Mouse (Mus musculus) forebrain, embryonic 16.5 days (tissue): ENCODE measurements around the gene Rps21. TPM values are rescaled to one million over a fixed set of nuclear protein-coding genes. Genes with fewer than 3 reads are reported as not detected.

Experiments
- ATAC-seq: fragments of 200-750 bp; cut with Nextera tagmentation; 2 replicates; pipeline ENCODE4 v1.8.0; 2017; ENCODE audit warnings: mild to moderate bottlenecking, moderate library complexity
- H3K27ac ChIP-seq: fragments of 300-500 bp; sonication (generic); 2 replicates; pipeline ENCODE4 v1.5.1; 2014; ENCODE audit warnings: low read length, control low read depth
- H3K27me3 ChIP-seq: fragments of 300-500 bp; sonication (generic); replicated peaks from 2 replicates; pipeline ENCODE4 v1.6.1; 2014; ENCODE audit warnings: low read length; ENCODE audit not compliant: control insufficient read depth, insufficient read depth
- H3K36me3 ChIP-seq: fragments of 300-500 bp; sonication (generic); 2 replicates; pipeline ENCODE4 v1.6.1; 2014; ENCODE audit not compliant: control insufficient read depth, insufficient read depth
- H3K4me1 ChIP-seq: fragments of 300-500 bp; sonication (generic); replicated peaks from 2 replicates; pipeline ENCODE4 v1.6.1; 2014; ENCODE audit warnings: low read length; ENCODE audit not compliant: control insufficient read depth, insufficient read depth
- H3K4me2 ChIP-seq: fragments of 300-500 bp; sonication (generic); 2 replicates; pipeline ENCODE4 v1.6.1; 2014; ENCODE audit warnings: mild to moderate bottlenecking, low read length, control low read depth
- H3K4me3 ChIP-seq: fragments of 300-500 bp; sonication (generic); replicated peaks from 2 replicates; pipeline ENCODE4 v1.5.1; 2014; ENCODE audit warnings: mild to moderate bottlenecking, low read length, control low read depth
- H3K9ac ChIP-seq: fragments of 300-500 bp; sonication (generic); replicated peaks from 2 replicates; pipeline ENCODE4 v1.6.1; 2014; ENCODE audit warnings: low read depth, low read length, control low read depth
- H3K9me3 ChIP-seq: fragments of 300-500 bp; sonication (generic); 2 replicates; pipeline ENCODE4 v1.6.1; 2016; ENCODE audit warnings: low read length; ENCODE audit not compliant: control insufficient read depth
- WGBS: fragments of 180-500 bp; shearing (Covaris S2); extraction: QIAGEN DNeasy Blood & Tissue Kit; methylation state at CpG from one replicate; pipeline ENCODE4 v1.1.7; 2014; 5-methylcytosine and 5-hydroxymethylcytosine counted together
- polyA plus RNA-seq: library from polyadenylated mRNA; unstranded; fragments of >200 nt; fragmentation: Nextera tagmentation; extraction: Ambion mirVana; gene quantifications from 2 replicates; pipeline ENCODE4 v1.2.1, GENCODE M21; 2015

Gene Rps21
- polyA plus RNA-seq, 1 experiment from 2014 or later: 305 TPM

- no peak overlapping the region for H3K4me3 ChIP-seq
- peak overlapping the region; percentile 25; the same call in 1 of the 2 replicates for H3K4me2 ChIP-seq
- H3K9me3 ChIP-seq: no peaks in the 10 kb centered on the region
- H3K9ac ChIP-seq: no peak overlapping the region
- WGBS: under 1% methylated on average over 8 of the region's 8 CpGs
- peak; percentile 4; the same call in 1 of the 2 replicates for ATAC-seq
- no peaks in the 10 kb centered on the region for H3K36me3 ChIP-seq
- no peak overlapping the region for H3K27ac ChIP-seq
- peaks cover 25% of the 10 kb centered on the region for H3K4me1 ChIP-seq
- H3K27me3 ChIP-seq: peaks cover 3% of the 10 kb centered on the region; the same call in 1 of the 2 replicates
These were observed 18.7 kb downstream of the Rps21 start for GRCm38 (mm10) chr2:180275836-180276235.

DNA sequence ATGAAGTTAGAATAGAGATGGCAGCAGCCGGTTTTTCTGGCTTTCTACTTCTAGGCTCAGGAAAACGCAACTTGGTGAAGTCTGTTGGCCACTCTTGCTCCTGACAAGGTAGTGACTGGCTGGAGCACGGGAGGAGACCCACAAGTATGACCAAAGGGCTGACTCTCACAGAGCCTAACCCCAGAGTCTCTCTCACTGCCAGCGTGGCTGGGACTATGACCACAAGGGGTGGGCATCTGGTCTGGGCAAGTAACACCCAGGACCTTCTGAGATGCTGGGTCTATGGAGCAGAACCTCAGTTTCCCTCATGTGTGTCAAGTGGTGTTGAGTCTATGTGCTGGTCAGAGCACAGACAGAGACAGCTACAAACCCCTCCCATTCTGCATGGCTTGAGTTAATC is 19.2 kb downstream of the Rps21 start:
- H3K27ac ChIP-seq: no peak overlapping the region
- H3K4me3 ChIP-seq: no peak overlapping the region
- H3K9me3 ChIP-seq: no peaks in the 10 kb centered on the region
- no peak overlapping the region for H3K4me2 ChIP-seq
- H3K9ac ChIP-seq: no peak overlapping the region
- WGBS: 58% methylated on average over 4 of the region's 4 CpGs
- no peaks in the 10 kb centered on the region for H3K36me3 ChIP-seq
- peaks cover 3% of the 10 kb centered on the region; the same call in 1 of the 2 replicates for H3K27me3 ChIP-seq
- ATAC-seq: no peak
- peaks cover 19% of the 10 kb centered on the region for H3K4me1 ChIP-seq

DNA sequence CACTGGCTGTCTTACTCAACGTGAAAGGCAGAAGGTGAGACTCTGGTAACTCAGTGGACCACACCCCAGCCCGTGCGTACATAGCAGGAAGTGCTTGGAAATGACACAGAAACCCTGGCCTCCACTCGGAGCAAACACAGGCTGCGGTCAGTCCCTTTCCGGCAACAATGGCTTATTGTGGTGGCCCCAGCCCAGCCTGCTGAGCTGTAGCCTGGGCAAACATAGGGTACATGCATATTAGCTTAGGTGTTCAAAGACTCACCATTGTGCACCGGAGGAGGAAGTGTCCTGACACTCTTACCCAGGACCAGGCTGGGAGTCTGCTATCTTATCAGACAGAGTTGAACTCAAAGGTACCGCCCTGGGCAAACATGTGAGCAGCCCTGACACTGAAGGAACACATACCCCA is 19.7 kb downstream of the Rps21 start:
- Histone ChIP-seq H3K4me3 (no peak overlapping the region), H3K4me2 (no peak overlapping the region), H3K27me3 (peaks cover 3% of the 10 kb centered on the region; the same call in 1 of the 2 replicates), H3K4me1 (peaks cover 15% of the 10 kb centered on the region), H3K9me3 (no peaks in the 10 kb centered on the region), H3K36me3 (no peaks in the 10 kb centered on the region), H3K9ac (no peak overlapping the region), H3K27ac (no peak overlapping the region)
- 80% methylated on average over 8 of the region's 8 CpGs for WGBS
- ATAC-seq: no peak

DNA sequence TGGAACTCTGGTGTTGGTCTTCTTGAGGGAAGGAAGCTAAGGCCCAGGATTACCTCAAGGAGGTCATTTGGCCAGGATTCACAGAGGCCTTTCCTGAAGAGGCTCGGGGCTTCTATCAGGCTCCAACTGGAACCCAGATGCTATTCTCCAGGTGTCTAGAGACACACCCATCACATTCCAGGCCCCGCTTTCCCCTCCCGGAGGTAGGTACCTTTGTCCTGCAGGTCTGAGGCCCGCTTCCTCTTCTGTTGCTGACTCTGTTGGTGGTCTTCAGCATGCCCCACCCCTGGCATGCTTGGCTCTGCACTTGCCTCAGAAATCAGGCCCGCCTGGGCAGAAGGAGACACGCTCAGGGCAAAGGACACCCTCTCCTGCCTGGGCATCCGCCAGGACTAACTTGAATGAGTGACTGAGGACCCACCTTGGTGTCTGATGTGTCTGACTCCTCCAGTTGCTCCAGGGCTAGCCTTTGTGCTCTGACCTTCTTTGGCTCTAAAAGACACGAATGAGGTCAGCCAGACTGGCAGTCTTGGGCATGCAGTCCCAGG is 20.7 kb downstream of the Rps21 start:
- Histone ChIP-seq H3K4me2 (no peak overlapping the region), H3K27me3 (peaks cover 3% of the 10 kb centered on the region; the same call in 1 of the 2 replicates), H3K9me3 (no peaks in the 10 kb centered on the region), H3K27ac (no peak overlapping the region), H3K9ac (no peak overlapping the region), H3K36me3 (no peaks in the 10 kb centered on the region), H3K4me1 (peaks cover 5% of the 10 kb centered on the region), H3K4me3 (no peak overlapping the region)
- ATAC-seq: no peak
- WGBS: 72% methylated on average over 8 of the region's 8 CpGs

GRCm38 (mm10) chr2:180279321-180279720 is 22.1 kb downstream of the Rps21 start:
- 86% methylated on average over 8 of the region's 8 CpGs for WGBS
- no peak overlapping the region for H3K27ac ChIP-seq
- ATAC-seq: no peak
- no peaks in the 10 kb centered on the region for H3K36me3 ChIP-seq
- no peaks in the 10 kb centered on the region for H3K4me1 ChIP-seq
- H3K4me3 ChIP-seq: no peak overlapping the region
- H3K4me2 ChIP-seq: no peak overlapping the region
- peaks cover 3% of the 10 kb centered on the region; the same call in 1 of the 2 replicates for H3K27me3 ChIP-seq
- H3K9ac ChIP-seq: no peak overlapping the region
- no peaks in the 10 kb centered on the region for H3K9me3 ChIP-seq

- no peak overlapping the region for H3K9ac ChIP-seq
- H3K9me3 ChIP-seq: no peaks in the 10 kb centered on the region
- no peaks in the 10 kb centered on the region for H3K36me3 ChIP-seq
- no peak overlapping the region for H3K27ac ChIP-seq
- H3K4me3 ChIP-seq: no peak overlapping the region
- H3K4me1 ChIP-seq: no peaks in the 10 kb centered on the region
- 59% methylated on average over 11 of the region's 11 CpGs for WGBS
- H3K27me3 ChIP-seq: no peaks in the 10 kb centered on the region
- ATAC-seq: no peak
- H3K4me2 ChIP-seq: no peak overlapping the region
These were observed 31.8 kb downstream of the Rps21 start for GRCm38 (mm10) chr2:180288966-180289365.

DNA sequence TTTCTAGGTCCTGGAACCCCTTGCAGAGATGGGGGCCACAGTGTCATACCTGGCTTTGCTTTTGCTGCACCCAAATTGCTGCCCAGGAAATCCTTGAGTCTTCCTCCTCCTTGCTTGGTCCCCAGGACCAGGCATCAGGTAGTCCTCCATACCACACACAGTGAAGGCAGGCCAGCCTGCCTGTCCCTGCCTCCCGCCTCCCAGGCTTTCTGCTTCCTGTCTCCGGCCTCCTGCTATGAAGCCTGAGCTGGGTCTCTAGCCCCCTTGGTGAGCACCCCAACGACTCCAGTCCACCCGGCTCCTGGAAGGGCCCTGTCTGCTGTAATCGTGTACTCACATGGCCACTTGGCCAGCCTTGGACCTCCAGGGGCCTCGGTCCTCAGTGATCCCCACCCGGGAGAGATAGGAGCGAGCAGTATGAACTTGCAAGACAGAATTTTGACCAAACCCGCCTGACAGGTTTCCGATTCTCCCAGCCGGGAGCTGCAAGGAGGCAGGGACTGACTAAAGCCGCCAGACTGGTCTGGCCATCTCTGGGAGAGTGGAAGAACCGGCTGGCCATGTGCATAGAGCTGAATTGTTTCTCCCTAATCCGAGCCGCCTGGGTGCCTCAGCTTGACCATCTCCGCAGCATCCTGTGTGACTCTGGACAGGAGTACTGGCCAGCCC is 32.4 kb downstream of the Rps21 start, which contains the start of gene Rbbp8nl:
Gene Rbbp8nl (minus strand): TSS at position 440 of the 669 bp plus-strand sequence.
- Histone ChIP-seq H3K36me3 (no peaks in the 10 kb centered on the region), H3K27me3 (no peaks in the 10 kb centered on the region), H3K27ac (no peak within 1 kb of the TSS), H3K9ac (no peak within 1 kb of the TSS), H3K4me2 (no peak within 1 kb of the TSS), H3K4me3 (no peak within 1 kb of the TSS), H3K9me3 (no peaks in the 10 kb centered on the region), H3K4me1 (no peaks in the 10 kb centered on the region)
- WGBS: 42% methylated on average over 16 of the region's 16 CpGs
- ATAC-seq: no peak

- Histone ChIP-seq H3K4me3 (no peak overlapping the region), H3K9me3 (no peaks in the 10 kb centered on the region), H3K27me3 (no peaks in the 10 kb centered on the region), H3K27ac (no peak overlapping the region), H3K9ac (no peak overlapping the region), H3K36me3 (no peaks in the 10 kb centered on the region), H3K4me1 (no peaks in the 10 kb centered on the region), H3K4me2 (no peak overlapping the region)
- 65% methylated on average over 6 of the region's 6 CpGs for WGBS
- ATAC-seq: no peak
These were observed 33.3 kb downstream of the Rps21 start for GRCm38 (mm10) chr2:180290503-180290902.

GRCm38 (mm10) chr2:180291566-180291965 is 34.4 kb downstream of the Rps21 start:
- H3K27ac ChIP-seq: no peak overlapping the region
- no peak overlapping the region for H3K4me3 ChIP-seq
- WGBS: 88% methylated on average over 5 of the region's 5 CpGs
- no peaks in the 10 kb centered on the region for H3K9me3 ChIP-seq
- H3K4me2 ChIP-seq: no peak overlapping the region
- no peaks in the 10 kb centered on the region for H3K4me1 ChIP-seq
- H3K36me3 ChIP-seq: no peaks in the 10 kb centered on the region
- no peaks in the 10 kb centered on the region for H3K27me3 ChIP-seq
- no peak overlapping the region for H3K9ac ChIP-seq
- ATAC-seq: no peak
